Mouse (Mus musculus) regulatory T cell (primary cell): Measurements from ENCODE around the gene Elf1.

Experiments
- in situ Hi-C: fragments of 300-600 bp; cut with MboI, MseI; formaldehyde crosslinking; loops from one replicate; pipeline ENCODE4 v1.15.1; 2025; ENCODE audit warnings: high pct_unique_total_duplicates

Gene Elf1

DNA sequence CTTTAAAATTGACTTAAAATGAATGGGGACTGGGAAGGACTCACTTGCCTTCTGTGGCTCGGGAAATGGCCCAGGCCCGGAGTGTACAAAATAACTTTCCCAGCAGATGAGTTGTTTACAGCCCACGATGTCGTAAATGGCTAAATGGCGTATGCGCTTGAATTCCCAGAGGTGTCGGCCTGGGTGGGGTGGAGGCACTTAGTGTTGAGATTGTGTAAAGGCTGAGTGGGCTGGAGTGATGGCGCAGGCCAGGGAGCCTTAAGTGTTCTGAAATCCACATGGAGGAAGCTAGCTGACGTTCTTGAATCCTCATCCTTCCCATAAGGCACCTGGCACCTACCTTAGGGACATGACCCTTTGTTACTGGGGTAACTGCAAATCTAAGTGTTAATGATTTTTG lies 7.5 kb downstream of the Elf1 start:
- in situ Hi-C loops = loop anchor here (25.0 kb wide), 1 partner anchor 1176 kb away; the partner anchor contains the start of gene Tnfsf11

DNA sequence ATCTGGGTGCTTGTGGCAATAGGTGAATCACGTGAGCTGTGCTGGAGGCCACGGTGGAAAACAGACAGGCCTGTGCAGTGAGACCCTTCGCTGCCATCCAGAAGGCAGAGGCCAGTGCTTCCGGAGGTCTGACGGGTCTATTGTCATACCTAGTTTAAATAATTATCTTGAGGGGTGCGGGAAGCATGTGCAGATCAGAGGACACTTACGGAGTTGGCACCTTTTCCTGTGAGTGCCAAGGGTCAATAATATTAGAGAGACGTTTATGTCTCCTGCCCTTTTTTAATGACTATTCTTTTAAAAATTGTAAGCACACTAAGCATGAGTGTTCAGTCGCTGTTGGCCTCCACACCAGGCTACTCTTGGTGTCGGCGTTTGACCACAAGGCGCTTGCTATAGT lies 8.2 kb downstream of the Elf1 start:
- in situ Hi-C loops = loop anchor here (25.0 kb wide), 1 partner anchor 1177 kb away; the partner anchor contains the start of gene Tnfsf11

GRCm38 (mm10) chr14:79490246-79490645 lies 9.3 kb downstream of the Elf1 start:
- in situ Hi-C loops = loop anchor here (25.0 kb wide), 1 partner anchor 1178 kb away; the partner anchor contains the start of gene Tnfsf11

GRCm38 (mm10) chr14:79494349-79494748 lies 13.4 kb downstream of the Elf1 start:
- in situ Hi-C loops = loop anchor here (25.0 kb wide), 1 partner anchor 1182 kb away; the partner anchor contains the start of gene Tnfsf11

- in situ Hi-C loops = loop anchor here (25.0 kb wide), 1 partner anchor 1187 kb away; the partner anchor contains the start of gene Tnfsf11
Measured at GRCm38 (mm10) chr14:79499326-79499725, 18.3 kb downstream of the Elf1 start.

DNA sequence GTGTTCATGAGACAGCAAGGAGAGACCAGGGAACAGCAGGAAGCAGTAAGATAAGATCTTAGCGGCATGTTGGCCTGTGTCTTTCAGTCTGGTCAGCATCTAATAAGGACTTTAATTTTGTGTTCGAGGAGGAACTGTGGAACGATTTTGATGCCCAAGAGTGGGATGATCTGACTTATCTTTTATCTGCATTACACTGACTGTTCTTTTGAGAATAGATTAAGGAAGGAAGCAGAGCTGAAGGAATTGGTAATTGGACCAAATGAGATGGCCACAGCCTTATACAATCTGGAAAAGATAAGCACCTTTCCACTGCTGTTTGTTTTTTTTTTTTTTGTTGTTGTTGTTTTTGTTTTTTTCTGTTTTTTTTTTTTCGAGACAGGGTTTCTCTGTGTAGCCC lies 19.8 kb downstream of the Elf1 start:
- in situ Hi-C loops = no loop called here

DNA sequence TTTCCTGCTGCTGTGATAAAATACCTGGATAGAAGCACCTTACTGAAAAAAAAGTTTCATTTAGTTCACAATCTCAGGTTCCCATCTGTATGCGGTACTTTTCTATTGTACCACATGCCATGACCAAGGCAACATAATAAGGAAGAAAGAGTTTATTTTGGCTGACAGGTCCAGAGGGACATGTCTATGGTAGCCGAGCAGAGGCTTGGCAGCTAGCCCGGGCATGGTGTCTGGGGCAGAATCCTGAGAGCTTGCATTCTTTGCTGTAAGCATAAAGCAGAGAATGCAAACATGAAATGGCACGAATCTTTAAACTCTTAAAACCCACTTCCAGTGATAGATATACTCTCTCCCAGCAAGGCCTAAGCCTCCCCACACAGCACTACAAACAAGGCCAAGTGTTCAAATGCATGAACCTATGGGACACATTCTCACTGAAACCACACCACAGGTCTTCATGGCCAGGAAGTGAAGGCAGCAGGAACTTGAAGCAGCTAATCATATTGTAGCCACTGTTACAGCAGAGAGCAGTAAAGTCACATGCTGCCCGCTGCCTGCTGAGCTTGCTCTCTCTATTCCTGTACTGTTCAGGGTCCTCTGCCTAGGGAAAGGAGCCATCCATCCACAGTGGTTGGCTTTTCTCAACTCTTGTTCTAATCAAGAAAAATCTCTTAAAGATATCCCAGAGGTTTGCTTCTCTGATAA lies 22.5 kb downstream of the Elf1 start:
- in situ Hi-C loops = no loop called here

GRCm38 (mm10) chr14:79504246-79505006 lies 23.4 kb downstream of the Elf1 start:
- in situ Hi-C loops = no loop called here

GRCm38 (mm10) chr14:79506207-79506606 lies 25.2 kb downstream of the Elf1 start:
- in situ Hi-C loops = no loop called here

- in situ Hi-C loops = no loop called here
Measured at GRCm38 (mm10) chr14:79507846-79508245, 26.9 kb downstream of the Elf1 start.

DNA sequence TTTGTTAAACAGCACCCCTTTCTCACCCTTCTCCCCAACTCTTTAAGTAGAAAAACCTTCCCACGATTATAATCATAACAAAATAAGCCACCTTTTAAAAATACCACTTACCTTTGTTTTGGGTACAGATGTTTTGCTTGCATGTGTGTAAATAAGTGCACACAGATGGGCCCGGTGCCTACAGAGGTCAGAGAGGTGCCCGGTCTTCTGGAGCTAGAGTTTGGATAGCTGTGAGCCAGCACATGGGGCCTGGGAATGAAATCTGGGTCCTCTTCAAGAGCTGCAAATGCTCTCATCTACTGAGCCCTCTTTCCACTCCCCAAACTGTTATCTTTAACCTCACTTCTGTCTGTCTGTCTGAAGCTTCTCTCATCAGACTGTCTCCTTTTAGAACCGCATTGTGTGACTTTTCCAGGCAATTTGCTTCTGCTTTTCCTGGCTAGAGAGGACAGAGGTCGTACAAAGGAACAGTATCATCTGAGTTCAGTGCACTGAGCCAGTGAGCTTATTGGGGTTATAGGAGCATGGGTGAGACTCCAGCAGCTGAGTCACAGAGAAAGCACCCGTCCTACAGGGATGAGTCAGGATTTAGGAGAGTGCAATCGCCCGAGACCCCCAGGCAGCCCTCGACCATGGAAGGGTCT lies 27.8 kb downstream of the Elf1 start:
- in situ Hi-C loops = no loop called here

GRCm38 (mm10) chr14:79511521-79511920 lies 30.5 kb downstream of the Elf1 start:
- in situ Hi-C loops = no loop called here

- in situ Hi-C loops = no loop called here
Measured at GRCm38 (mm10) chr14:79513951-79514350, 33.0 kb downstream of the Elf1 start.

DNA sequence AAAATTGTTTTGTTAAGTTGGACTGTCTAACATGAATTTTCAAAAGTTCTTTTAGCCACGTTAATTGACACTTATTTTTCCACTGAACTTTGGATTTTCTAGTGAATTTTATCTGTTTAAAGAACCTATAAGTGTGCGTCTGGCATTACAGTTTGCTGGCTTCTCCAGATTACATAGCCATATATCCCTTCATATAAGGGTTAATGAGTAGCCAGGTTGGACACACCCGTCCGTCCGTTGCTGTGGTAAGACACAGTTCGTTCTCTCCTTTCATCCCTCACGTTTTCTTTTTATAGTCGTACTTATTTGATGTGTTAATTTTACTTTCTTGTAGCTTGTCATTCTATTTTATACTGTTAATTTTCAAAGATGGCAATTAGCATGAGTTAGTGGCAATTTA lies 34.1 kb downstream of the Elf1 start:
- in situ Hi-C loops = no loop called here

DNA sequence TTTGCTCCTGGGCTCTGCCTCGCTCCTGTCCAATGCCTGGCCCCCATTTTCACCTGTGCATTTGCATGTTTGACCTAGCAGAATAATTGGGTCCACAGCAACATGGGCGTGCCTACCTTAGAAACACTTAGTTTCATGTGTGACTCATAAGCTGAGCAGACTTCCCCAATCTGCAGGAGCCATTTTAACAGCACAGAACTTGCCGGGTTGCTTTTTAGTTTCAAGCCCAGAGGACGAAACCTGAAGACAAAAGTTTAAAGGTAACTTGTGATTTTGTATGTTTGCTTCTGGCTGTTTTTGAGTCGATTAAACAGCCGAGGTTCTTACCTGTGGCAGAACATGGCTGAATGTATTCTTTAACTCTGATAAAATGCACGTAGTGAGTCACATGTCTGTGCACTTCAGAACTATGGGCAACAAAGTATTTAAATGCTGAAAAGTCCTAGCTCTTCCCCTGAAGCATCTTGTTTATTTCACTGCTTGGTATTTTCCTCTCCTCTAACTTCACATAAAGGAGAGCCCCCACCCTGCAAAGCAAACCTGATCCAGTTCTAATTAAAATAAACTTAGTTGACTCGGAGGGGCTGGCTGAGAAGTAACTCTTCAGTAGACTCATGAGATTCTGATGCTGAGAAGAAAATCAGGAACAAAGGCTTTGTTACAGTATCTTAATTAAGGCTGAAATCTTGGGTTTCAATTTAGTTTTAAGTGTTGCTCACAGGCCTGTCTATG lies 34.7 kb downstream of the Elf1 start:
- in situ Hi-C loops = no loop called here

- in situ Hi-C loops = no loop called here
Measured at GRCm38 (mm10) chr14:79516243-79516610, 35.2 kb downstream of the Elf1 start.

DNA sequence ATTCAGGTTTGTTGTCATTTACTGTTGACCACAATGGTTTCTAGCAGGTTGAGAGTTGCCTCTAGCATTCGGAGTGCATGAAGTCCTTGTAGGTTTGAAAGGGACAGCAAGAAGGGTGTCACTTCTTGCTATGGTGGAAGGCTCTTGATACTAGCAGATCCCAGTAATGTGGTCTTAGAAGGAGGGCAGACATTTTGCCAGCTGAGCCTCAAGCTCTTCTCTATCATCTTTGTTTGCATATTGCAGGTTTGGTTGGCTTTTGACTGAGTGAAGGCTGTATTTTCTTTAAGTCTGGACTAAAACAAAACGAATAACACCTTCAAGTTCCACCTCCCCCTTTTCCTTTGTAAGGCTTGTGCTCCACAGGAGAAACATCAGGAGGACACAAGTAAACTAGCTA lies 35.8 kb downstream of the Elf1 start:
- in situ Hi-C loops = no loop called here

DNA sequence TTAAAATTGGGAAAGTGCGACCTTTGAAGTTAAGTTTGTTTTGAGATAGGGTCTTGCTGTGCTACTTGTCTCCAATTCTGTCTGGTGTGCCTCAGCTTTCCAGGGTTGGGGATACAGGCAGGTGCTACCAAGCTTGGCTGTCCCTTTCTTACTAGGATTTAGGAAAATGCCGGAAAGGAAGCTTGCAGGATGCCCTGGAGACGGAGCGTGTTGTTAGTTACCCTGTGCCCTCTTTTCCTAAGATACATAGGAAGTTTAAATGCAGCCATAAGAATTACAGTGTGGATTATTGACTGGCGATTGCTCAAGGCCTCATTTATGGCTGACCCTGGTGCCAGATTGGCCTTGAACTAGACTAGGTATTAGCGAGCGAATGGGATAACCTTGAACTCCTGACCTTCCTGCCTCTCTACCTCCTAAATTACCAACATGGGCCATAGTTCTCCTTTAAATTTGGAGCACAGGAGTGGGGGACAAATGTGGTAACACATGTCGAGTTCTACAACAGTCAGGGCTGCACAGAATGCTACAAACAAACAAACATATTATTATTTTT lies 36.3 kb downstream of the Elf1 start:
- in situ Hi-C loops = no loop called here

- in situ Hi-C loops = no loop called here
Measured at GRCm38 (mm10) chr14:79518123-79518522, 37.1 kb downstream of the Elf1 start.

GRCm38 (mm10) chr14:79518761-79519662 lies 38.0 kb downstream of the Elf1 start:
- in situ Hi-C loops = no loop called here
